Comparison of ENCODE assay signal across 11 mouse cellular contexts in the genomic region with DNA sequence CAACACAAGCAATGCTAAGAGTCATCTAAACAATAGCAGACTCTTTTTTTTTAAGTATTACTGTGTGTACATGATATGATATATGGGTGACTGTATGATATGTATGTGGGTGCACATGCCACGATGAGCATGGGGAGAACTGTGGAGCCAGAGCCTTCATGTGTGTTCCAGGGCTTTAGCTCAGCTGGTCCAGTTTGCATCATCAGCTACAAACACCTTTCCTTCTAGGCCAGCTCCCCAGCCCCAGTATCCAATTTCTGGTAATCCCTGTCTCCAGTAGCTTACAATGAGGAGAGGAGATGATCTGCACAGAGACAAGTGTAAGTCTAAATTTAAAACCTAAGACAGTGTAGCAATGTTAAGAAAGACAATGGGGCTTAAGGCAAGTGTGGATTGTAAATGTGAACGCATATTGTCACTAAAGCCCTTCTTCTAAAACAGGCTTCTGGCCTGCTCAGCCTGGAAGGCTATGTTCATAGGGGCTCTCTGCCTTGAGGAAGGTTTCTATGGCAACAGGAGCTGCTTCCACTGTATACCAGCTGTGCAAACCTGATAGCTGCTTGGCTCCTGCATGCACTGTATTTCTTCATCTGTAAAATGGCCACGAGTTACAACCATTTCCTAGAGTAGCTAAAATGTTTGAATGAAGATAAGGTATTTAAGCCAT.
DNase-seq lines count a peak whose midpoint lies in the region; ATAC-seq lines count a peak whose summit lies in the region.
"Had no signal": no experiment of that assay in that cellular context is flagged by ENCODE, and none has a peak within 500 bp of the region (broad histone marks: within the 10 kb centered on the region; RNA-seq: fewer than 3 reads in every experiment).

No protein-coding gene starts in this region.

- no peak overlapping the region for H3K4me3 ChIP-seq in forebrain, embryonic 14.5 days (ENCODE audit: low read depth, low read length)
- H3K4me3 ChIP-seq in midbrain, embryonic 10.5 days, result no peak overlapping the region
- H3K4me3 ChIP-seq in kidney, embryonic 16.5 days (ENCODE audit: low read length), result no peak overlapping the region
- H3K4me3 ChIP-seq: limb, embryonic 15.5 days had no signal

- H3K27ac ChIP-seq in forebrain, embryonic 14.5 days (ENCODE audit: low read depth, low read length), result peak overlapping the region; percentile 72; the same call in 1 of the 2 replicates
- peak overlapping the region; percentile 61 for H3K27ac ChIP-seq in midbrain, embryonic 10.5 days (replicated peaks)
- H3K27ac ChIP-seq in kidney, embryonic 16.5 days (ENCODE audit: low read length), result no peak overlapping the region
- H3K27ac ChIP-seq: limb, embryonic 15.5 days had no signal

- no peak overlapping the region; the same call in 1 of the 2 replicates for H3K9ac ChIP-seq in forebrain, embryonic 14.5 days (ENCODE audit: low read length)
- no peak overlapping the region for H3K9ac ChIP-seq in kidney, embryonic 16.5 days (replicated peaks; ENCODE audit: low read length)
- H3K9ac ChIP-seq: limb, embryonic 15.5 days had no signal

- peak; percentile 34 for DNase-seq in embryo, embryonic 10 days (ENCODE audit: low spot score)
- DNase-seq in embryo, embryonic 9.5 days (ENCODE audit: extremely low spot score), result no peak
- peak; percentile 31 for DNase-seq in ES-CJ7 (ENCODE audit: low read depth, low spot score)
- peak; percentile 87 for DNase-seq in forebrain, embryonic 14.5 days (ENCODE audit: low spot score)
- no peak for DNase-seq in midbrain, embryonic 10.5 days (ENCODE audit: low spot score)
- DNase-seq in kidney, adult 18-20 months, result no peak
- DNase-seq: cerebellum, adult 2 months had no signal

- H3K4me2 ChIP-seq in forebrain, embryonic 14.5 days (ENCODE audit: low read length), result no peak overlapping the region
- no peak overlapping the region for H3K4me2 ChIP-seq in kidney, embryonic 16.5 days (replicated peaks; ENCODE audit: low read depth, low read length)
- H3K4me2 ChIP-seq: limb, embryonic 15.5 days had no signal

- ATAC-seq in forebrain, embryonic 14.5 days, result peak; percentile 97
- ATAC-seq in cerebellum, adult (ENCODE audit: insufficient number of reproducible peaks, low FRiP score, low TSS enrichment), result no peak
- ATAC-seq in kidney, embryonic 16.5 days (ENCODE audit: low FRiP score, low TSS enrichment), result no peak

- WGBS in forebrain, embryonic 14.5 days, result 36% methylated on average over 3 of the region's 3 CpGs
- WGBS in midbrain, embryonic 10.5 days, result 40% methylated on average over 3 of the region's 3 CpGs
- 57% methylated on average over 3 of the region's 3 CpGs for WGBS in kidney, embryonic 16.5 days

- no peaks in the 10 kb centered on the region for H3K36me3 ChIP-seq in forebrain, embryonic 14.5 days (ENCODE audit: control insufficient read depth, insufficient read depth, low read length)
- H3K36me3 ChIP-seq in midbrain, embryonic 10.5 days, result no peaks in the 10 kb centered on the region
- H3K36me3 ChIP-seq in kidney, embryonic 16.5 days (ENCODE audit: insufficient read depth, low read length), result no peaks in the 10 kb centered on the region
- H3K36me3 ChIP-seq: G1E; limb, embryonic 15.5 days had no signal

- H3K27me3 ChIP-seq in forebrain, embryonic 14.5 days (replicated peaks; ENCODE audit: control insufficient read depth, insufficient read depth, low read length), result no peaks in the 10 kb centered on the region
- H3K27me3 ChIP-seq in midbrain, embryonic 10.5 days (ENCODE audit: low read depth, poor library complexity, severe bottlenecking), result no peaks in the 10 kb centered on the region
- no peaks in the 10 kb centered on the region for H3K27me3 ChIP-seq in kidney, embryonic 16.5 days (ENCODE audit: insufficient read depth, low read length)
- H3K27me3 ChIP-seq: limb, embryonic 15.5 days had no signal

- H3K9me3 ChIP-seq in forebrain, embryonic 14.5 days (replicated peaks; ENCODE audit: control insufficient read depth, low read length), result no peaks in the 10 kb centered on the region
- H3K9me3 ChIP-seq in midbrain, embryonic 10.5 days (replicated peaks), result no peaks in the 10 kb centered on the region
- no peaks in the 10 kb centered on the region for H3K9me3 ChIP-seq in kidney, embryonic 16.5 days (ENCODE audit: low read length)
- H3K9me3 ChIP-seq: G1E; limb, embryonic 15.5 days had no signal

- peaks cover 11% of the 10 kb centered on the region for H3K4me1 ChIP-seq in forebrain, embryonic 14.5 days (ENCODE audit: control insufficient read depth, insufficient read depth, low read length)
- peaks cover 20% of the 10 kb centered on the region for H3K4me1 ChIP-seq in midbrain, embryonic 10.5 days
- H3K4me1 ChIP-seq in kidney, embryonic 16.5 days (ENCODE audit: insufficient read depth, low read length), result no peaks in the 10 kb centered on the region
- H3K4me1 ChIP-seq: limb, embryonic 15.5 days had no signal

Comparison
In these comparisons a context has a peak if more than half of its experiments do, and no peak if none do; other contexts are left out.
1. DNase-seq: peak in embryo, embryonic 10 days (single experiment), ES-CJ7 (single experiment) and forebrain, embryonic 14.5 days (single experiment); none in embryo, embryonic 9.5 days (single experiment), midbrain, embryonic 10.5 days (single experiment) and kidney, adult 18-20 months (single experiment).